Mouse (Mus musculus): ENCODE measurements around the gene Pcsk1n.
"Not testable (repeated sequence)": the region's sequence is repeated elsewhere in the genome, so short reads cannot be mapped to it uniquely, and the experiment has no call there.

Gene Pcsk1n

DNA sequence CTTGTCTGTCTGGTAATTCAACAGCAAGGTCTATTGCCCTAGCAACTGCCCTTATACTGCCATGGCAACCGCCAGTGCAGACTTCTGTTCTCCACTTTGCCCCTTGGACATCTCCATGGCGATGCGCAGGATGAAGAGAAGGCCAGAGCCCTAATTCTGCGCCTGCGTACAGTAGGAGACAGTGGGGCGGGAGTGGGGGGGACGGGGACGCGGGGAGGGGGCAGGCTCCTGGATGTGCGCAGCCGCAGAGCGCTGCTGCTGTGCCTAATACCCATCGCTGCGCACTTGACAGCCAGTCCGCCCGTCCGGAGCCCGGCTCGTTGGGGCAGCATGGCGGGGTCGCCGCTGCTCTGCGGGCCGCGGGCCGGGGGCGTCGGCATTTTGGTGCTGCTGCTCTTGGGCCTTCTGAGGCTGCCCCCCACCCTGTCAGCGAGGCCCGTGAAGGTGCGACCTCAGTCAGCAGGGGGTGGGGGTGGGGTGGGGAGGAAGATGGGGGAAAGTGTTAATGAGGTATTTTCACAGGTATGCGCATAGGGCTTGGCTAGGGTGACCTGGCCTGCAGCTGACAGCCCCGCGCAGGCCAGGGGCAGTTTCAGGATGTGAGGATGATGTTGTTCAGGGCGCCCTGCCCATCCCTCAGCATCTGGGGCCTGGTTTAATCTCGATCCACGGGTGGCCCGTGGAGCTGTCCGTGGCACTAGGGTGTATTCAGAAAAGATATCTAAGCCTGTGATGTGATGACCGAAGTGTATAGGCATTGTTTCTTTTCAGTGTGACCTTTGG lies at the start of gene Pcsk1n:
Pcsk1n (plus strand) TSS at position 222 of the 783 bp plus-strand sequence.
- peak; percentile 40 to 47 for DNase-seq (ENCODE audit: low spot score in 2 of 2)

DNA sequence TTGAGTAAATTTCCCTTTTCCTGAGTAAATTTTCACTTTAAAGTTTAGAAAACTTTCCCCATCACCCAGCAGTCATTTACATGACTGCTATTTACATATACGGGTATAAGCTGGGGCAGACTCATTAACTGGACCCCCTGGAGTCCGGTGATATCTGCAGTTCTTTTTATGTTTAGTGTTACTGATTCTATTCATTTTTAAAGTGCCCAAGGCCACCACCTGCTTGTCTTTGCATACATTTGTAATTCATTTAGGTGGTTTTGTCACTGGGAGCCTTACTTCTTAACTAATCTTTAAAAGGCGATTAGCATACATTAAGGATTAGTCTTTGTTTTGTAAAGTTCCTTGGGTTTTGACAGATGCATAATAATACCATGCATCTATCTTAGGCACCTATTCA lies 49.8 kb upstream of the Pcsk1n start:
- no peak for DNase-seq (ENCODE audit: low spot score in 2 of 2)

GRCm38 (mm10) chrX:7878007-7878419 lies 41.6 kb upstream of the Pcsk1n start, which contains the start of gene Pim2:
Pim2 (plus strand) TSS chrX:7878262.
- DNase-seq (ENCODE audit: low spot score in 2 of 2) = peak; percentile 70 to 83

- peak; percentile 26 to 37 for DNase-seq (ENCODE audit: low spot score in 2 of 2)
Measured at GRCm38 (mm10) chrX:7878495-7878894, 41.1 kb upstream of the Pcsk1n start.

- DNase-seq (ENCODE audit: low spot score in 2 of 2) = peak; percentile 46 to 51
Measured at GRCm38 (mm10) chrX:7879819-7880218, 39.8 kb upstream of the Pcsk1n start.

DNA sequence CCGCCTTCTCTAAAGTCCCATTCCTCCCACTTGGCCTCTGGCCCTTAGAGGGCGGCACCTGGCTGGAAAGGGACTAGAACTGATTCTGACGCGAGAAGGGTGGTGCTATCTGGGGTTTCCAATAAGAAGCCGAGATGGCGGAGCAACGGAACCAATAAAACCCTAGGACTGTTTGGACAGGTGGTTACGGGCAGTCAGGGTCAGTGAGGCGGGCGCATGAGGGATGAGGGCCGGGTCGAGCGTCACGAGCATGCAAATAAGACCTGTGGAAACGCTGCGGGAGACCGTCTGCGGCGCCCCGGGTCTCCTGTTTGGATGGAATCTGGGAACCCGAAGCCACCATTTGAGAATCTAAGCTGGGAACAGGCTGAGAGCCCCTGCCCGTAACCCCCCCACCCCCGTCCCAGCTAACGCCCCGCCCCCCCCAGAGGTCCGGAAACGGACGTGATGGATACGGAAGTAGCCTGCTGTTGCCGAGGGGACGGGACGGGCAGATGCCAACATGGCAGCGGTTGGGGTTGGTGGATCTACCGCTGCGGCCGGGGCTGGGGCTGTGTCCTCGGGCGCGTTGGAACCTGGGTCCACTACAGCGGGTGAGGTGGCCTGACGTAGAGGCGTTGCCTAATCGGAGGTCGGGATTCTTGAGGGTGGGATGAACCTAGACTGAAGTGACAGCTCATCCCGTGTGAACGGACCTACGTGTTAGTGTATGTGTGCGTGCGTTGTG lies 35.6 kb upstream of the Pcsk1n start, which contains the start of gene Slc35a2:
Slc35a2 (plus strand) TSS at position 188 of the 727 bp plus-strand sequence.
- peak; percentile 72 to 84 for DNase-seq (ENCODE audit: low spot score in 2 of 2)

- no peak for DNase-seq (ENCODE audit: low spot score in 2 of 2)
Measured at GRCm38 (mm10) chrX:7898211-7898610, 21.4 kb upstream of the Pcsk1n start.

- DNase-seq (ENCODE audit: low spot score in 2 of 2) = peak; percentile 82 to 89
Measured at GRCm38 (mm10) chrX:7898880-7899874, 20.4 kb upstream of the Pcsk1n start, which contains the start of the genes Pqbp1 and Timm17b. Pqbp1 (minus strand) TSS chrX:7899269. Timm17b (plus strand) TSS chrX:7899357.

DNA sequence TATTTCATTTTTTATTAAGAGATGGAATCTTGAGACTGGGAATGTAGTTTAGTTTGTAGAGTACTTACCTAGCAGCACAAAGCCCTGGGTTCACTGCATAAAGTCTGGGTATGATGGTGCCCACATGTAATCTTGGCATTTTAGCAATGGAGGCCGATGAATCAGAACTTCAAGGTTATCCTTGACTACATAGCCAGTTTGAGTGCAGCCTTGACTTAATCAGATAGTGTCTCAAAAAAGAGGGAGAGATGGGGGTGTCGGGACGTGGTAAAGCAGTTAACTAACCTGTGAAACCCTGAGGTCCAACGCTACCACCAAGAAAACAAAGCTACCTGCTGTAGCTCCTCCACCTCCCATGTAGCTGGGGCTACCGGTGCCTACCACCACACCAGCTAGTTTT lies 15.2 kb upstream of the Pcsk1n start:
- DNase-seq (ENCODE audit: low spot score in 2 of 2) = no peak

- no peak for DNase-seq (ENCODE audit: low spot score in 2 of 2)
Measured at GRCm38 (mm10) chrX:7907735-7908134, 11.9 kb upstream of the Pcsk1n start, which contains the start of gene Gm10491. Gm10491 (minus strand) TSS chrX:7907835.

GRCm38 (mm10) chrX:7909242-7909641 lies 10.4 kb upstream of the Pcsk1n start, which contains the start of gene Gm10490:
Gm10490 (plus strand) TSS chrX:7909542.
- not testable (repeated sequence) for DNase-seq (ENCODE audit: low spot score in 2 of 2)

- DNase-seq (ENCODE audit: low spot score in 2 of 2) = no peak
Measured at GRCm38 (mm10) chrX:7910473-7910872, 9.1 kb upstream of the Pcsk1n start.

DNA sequence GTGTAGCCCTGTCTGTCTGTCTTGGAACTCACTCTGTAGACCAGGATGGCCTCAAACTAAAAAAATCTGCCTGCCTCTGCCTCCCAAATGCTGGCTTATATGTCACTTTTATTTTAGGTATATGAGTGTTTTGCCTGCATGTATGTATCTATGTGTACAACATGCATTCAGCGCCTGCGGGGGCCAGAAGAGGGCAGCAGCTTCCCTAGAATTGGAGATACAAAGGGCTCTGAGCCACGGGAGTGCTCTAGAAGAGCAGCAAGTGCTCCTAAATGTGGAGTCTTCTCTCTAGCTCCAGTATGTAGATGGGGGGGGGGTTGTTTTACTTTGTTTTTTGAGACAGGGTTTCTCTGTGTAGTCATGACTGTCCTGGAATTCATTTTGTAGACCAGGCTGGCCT lies 4.0 kb upstream of the Pcsk1n start:
- DNase-seq (ENCODE audit: low spot score in 2 of 2) = not testable (repeated sequence)

- DNase-seq (ENCODE audit: low spot score in 2 of 2) = not testable (repeated sequence)
Measured at GRCm38 (mm10) chrX:7917960-7918359, 1.7 kb upstream of the Pcsk1n start.

DNA sequence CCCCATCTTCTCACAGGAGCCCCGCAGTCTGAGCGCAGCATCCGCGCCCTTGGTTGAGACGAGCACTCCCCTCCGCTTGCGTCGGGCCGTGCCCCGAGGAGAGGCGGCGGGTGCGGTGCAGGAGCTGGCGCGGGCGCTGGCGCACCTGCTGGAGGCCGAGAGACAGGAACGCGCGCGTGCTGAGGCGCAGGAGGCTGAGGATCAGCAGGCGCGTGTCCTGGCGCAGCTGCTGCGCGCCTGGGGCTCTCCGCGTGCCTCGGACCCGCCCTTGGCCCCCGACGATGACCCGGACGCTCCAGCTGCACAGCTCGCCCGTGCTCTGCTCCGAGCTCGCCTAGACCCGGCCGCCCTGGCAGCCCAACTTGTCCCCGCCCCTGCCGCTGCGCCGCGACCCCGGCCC lies 2.4 kb downstream of the Pcsk1n start:
- peak; percentile 12 to 15 for DNase-seq (ENCODE audit: low spot score in 2 of 2)

- no peak for DNase-seq (ENCODE audit: low spot score in 2 of 2)
Measured at GRCm38 (mm10) chrX:7926266-7926665, 6.6 kb downstream of the Pcsk1n start.

DNA sequence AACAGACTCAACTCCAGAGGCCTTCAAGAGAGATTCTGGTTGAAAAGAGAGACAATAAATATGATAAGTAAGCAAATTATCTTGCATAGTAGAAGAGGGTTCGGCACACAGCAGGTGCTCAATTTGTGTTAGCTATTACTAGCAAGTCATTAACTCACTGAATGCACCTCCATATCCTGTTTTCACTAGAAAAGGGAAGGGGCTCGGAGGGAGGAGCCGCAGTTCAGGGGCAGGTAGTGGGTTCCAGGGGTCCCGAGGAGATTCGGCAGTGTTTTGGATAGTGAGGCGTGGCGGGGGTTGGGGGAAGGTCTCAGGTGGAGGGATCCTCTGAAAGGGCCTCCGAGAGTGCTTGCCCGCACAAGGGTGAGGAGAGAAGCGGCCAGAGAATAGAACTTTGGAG lies 7.5 kb downstream of the Pcsk1n start:
- DNase-seq (ENCODE audit: low spot score in 2 of 2) = no peak

DNA sequence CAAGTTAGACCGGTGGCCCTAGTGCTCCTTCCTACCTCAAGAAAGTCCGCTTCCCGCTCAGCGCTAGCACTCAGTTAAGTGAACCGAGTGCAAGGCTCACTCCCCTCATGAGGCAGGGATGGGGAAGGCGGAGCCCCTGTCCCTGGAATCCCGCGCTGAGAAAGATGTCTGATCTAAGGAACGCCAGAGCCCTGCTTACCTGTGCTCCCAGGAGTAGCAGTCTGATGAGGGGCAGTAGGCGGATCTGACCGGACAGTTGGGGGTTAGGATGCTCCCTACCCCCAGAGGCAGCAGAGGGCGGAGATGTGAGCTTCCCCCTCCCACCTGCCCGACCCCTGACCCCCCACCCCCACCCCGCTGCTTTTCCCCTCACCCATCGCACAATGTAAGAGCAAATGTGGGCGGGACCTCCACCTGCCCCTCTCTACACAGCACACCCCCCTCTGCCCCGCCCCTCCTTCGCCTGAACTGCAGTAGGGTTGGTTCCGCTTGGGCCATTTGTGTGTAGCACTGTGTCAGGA lies 8.7 kb downstream of the Pcsk1n start, which contains the start of gene Eras:
Eras (minus strand) TSS at position 338 of the 521 bp plus-strand sequence.
- DNase-seq (ENCODE audit: low spot score in 2 of 2) = no peak

DNA sequence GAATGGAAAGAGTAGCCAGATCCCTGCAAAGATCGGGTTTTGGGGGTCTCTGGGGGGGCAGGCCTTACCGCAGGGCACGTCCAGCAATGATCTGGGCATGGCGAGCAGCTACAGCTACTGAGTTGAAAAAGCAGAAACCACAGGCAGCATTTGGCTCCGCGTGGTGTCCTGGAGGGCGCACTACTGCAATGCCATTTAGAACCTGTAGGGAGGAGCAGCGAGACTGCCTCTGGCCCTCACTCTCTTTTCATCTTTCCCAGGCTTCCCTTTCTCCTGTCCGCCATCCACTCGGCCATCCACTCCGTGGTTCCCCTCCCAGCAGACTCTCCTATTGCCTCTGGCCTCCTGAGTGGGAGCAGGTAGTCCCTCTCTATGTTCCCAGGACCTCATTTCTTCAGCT lies 17.3 kb downstream of the Pcsk1n start:
- DNase-seq (ENCODE audit: low spot score in 2 of 2) = no peak

DNA sequence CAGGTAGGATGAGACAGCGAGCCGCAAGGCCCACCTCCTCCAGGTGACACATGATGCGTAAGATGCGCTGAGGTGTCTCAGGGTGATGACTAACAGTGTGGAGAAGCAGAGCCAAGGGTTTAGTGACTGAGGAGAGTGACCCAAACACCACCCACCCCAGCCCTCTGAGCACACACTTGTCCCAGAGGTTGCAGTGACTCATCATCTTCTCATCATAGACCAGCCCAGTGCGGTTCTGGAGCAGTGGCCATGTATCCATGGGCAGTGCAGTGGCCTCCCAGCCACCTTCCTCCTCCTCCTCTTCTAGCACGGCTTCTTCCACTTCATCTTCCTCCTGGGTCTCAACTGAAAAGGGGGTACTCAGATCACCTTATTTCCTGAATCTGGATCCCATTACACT lies 18.0 kb downstream of the Pcsk1n start:
- DNase-seq (ENCODE audit: low spot score in 2 of 2) = no peak

DNA sequence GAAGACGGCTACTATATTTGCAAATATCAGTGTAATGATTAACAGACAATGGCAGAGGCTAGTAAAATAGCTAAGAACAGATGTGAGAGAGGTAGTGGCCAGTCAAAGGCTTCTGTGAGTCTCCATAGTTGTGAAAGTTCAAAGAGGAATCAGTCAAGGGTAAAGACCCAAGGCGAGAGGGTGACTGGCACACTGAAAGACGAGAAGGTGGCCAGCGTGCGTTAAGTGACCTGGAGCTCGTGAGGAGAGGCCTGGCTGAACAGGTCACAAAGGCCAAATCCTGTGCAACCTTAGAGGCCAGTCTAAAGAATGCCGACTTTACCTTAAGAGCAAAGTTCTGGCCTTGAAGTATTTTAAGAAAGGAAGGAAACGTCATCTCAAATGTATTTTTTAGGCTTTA lies 26.0 kb downstream of the Pcsk1n start:
- DNase-seq (ENCODE audit: low spot score in 2 of 2) = no peak
